Mouse (Mus musculus): ENCODE measurements around the gene Nlrc4. TPM values are rescaled to one million over a fixed set of nuclear protein-coding genes. Genes with fewer than 3 reads are reported as not detected.

Nlrc4 gene
- polyA plus RNA-seq, 1 experiment from 2014 or later, result 0.26 TPM

- Histone ChIP-seq H3K4me2 (replicated peaks) (no peak overlapping the region), H3K27ac (replicated peaks) (no peak overlapping the region), H3K9me3 (no peaks in the 10 kb centered on the region), H3K9ac (replicated peaks) (no peak overlapping the region), H3K4me3 (no peak overlapping the region), H3K36me3 (peaks cover 37% of the 10 kb centered on the region), H3K27me3 (no peaks in the 10 kb centered on the region), H3K4me1 (peaks cover 2% of the 10 kb centered on the region)
- ATAC-seq (ENCODE audit: low FRiP score, low read depth), result no peak
- WGBS, result 85% methylated on average over 3 of the region's 3 CpGs
Measured at GRCm38 (mm10) chr17:74389847-74390246, 69.1 kb downstream of the Nlrc4 start.

GRCm38 (mm10) chr17:74386657-74387056 lies 72.3 kb downstream of the Nlrc4 start:
- Histone ChIP-seq H3K4me3 (no peak overlapping the region), H3K27me3 (no peaks in the 10 kb centered on the region), H3K4me1 (no peaks in the 10 kb centered on the region), H3K27ac (replicated peaks) (no peak overlapping the region), H3K9ac (replicated peaks) (no peak overlapping the region), H3K9me3 (no peaks in the 10 kb centered on the region), H3K4me2 (replicated peaks) (no peak overlapping the region), H3K36me3 (peaks cover 68% of the 10 kb centered on the region)
- no peak for ATAC-seq (ENCODE audit: low FRiP score, low read depth)

- Histone ChIP-seq H3K36me3 (peaks cover 71% of the 10 kb centered on the region), H3K27ac (replicated peaks) (no peak overlapping the region), H3K9me3 (no peaks in the 10 kb centered on the region), H3K4me1 (no peaks in the 10 kb centered on the region), H3K9ac (replicated peaks) (no peak overlapping the region), H3K27me3 (no peaks in the 10 kb centered on the region), H3K4me3 (no peak overlapping the region), H3K4me2 (replicated peaks) (no peak overlapping the region)
- WGBS, result 94% methylated on average over 1 of the region's 1 CpGs
- ATAC-seq (ENCODE audit: low FRiP score, low read depth), result no peak
Measured at GRCm38 (mm10) chr17:74376916-74377315, 82.0 kb downstream of the Nlrc4 start.

Other genes starting within 250 kb of the Nlrc4 start
- 71.1 and 72.1 TPM in 2 replicates for gene Memo1, start 163.6 kb downstream of the Nlrc4 start, polyA plus RNA-seq (2016; fragmentation: Nextera tagmentation; extraction: Ambion mirVana)
- gene Dpy30, start 135.2 kb downstream of the Nlrc4 start, polyA plus RNA-seq (2016; fragmentation: Nextera tagmentation; extraction: Ambion mirVana), result 226 and 239 TPM in 2 replicates
- 41.1 and 46.8 TPM in 2 replicates for gene Spast, start 120.2 kb downstream of the Nlrc4 start, polyA plus RNA-seq (2016; fragmentation: Nextera tagmentation; extraction: Ambion mirVana)
- gene Slc30a6, start 63.5 kb downstream of the Nlrc4 start, polyA plus RNA-seq (2016; fragmentation: Nextera tagmentation; extraction: Ambion mirVana), result 28.7 and 30.0 TPM in 2 replicates
- gene Yipf4, start 30.4 kb upstream of the Nlrc4 start, polyA plus RNA-seq (2016; fragmentation: Nextera tagmentation; extraction: Ambion mirVana), result 57.0 and 57.6 TPM in 2 replicates
- gene Birc6, start 69.2 kb upstream of the Nlrc4 start, polyA plus RNA-seq (2016; fragmentation: Nextera tagmentation; extraction: Ambion mirVana), result 108 and 112 TPM in 2 replicates